Mouse (Mus musculus) adrenal gland (tissue): ENCODE measurements around the gene Gstm1.
"Not testable (repeated sequence)": the region's sequence is repeated elsewhere in the genome, so short reads cannot be mapped to it uniquely, and the experiment has no call there.

ENCODE experiments used
- intact Hi-C: fragments of 180-260 bp; cut with DNase I; formaldehyde crosslinking; loops from one replicate; pipeline ENCODE4 v1.15.1; 2025

Gene Gstm1

GRCm38 (mm10) chr3:108018190-108018820 lies 532 bp upstream of the Gstm1 start:
- intact Hi-C loops, result loop anchor here (1.0 kb wide), 1 partner anchor 65 kb away; no protein-coding TSS in a partner anchor

- intact Hi-C loops, result not testable (repeated sequence)
Measured at GRCm38 (mm10) chr3:108016468-108016867, 1.3 kb downstream of the Gstm1 start.

- intact Hi-C loops, result no loop called here
Measured at GRCm38 (mm10) chr3:108014974-108015346, 2.8 kb downstream of the Gstm1 start.

GRCm38 (mm10) chr3:108014098-108014973 lies 3.4 kb downstream of the Gstm1 start:
- intact Hi-C loops, result no loop called here

GRCm38 (mm10) chr3:108013331-108013871 lies 4.4 kb downstream of the Gstm1 start:
- intact Hi-C loops, result no loop called here

GRCm38 (mm10) chr3:108011558-108011957 lies 6.2 kb downstream of the Gstm1 start:
- intact Hi-C loops, result no loop called here

GRCm38 (mm10) chr3:108010286-108010685 lies 7.5 kb downstream of the Gstm1 start:
- intact Hi-C loops, result no loop called here

GRCm38 (mm10) chr3:108002021-108002420 lies 15.8 kb downstream of the Gstm1 start:
- intact Hi-C loops, result no loop called here

GRCm38 (mm10) chr3:107999491-107999890 lies 18.3 kb downstream of the Gstm1 start:
- intact Hi-C loops, result no loop called here

- intact Hi-C loops, result no loop called here
Measured at GRCm38 (mm10) chr3:107998591-107998990, 19.2 kb downstream of the Gstm1 start.

- intact Hi-C loops, result no loop called here
Measured at GRCm38 (mm10) chr3:107996576-107996975, 21.2 kb downstream of the Gstm1 start.

- intact Hi-C loops, result not testable (repeated sequence)
Measured at GRCm38 (mm10) chr3:107995974-107996373, 21.8 kb downstream of the Gstm1 start.

- intact Hi-C loops, result no loop called here
Measured at GRCm38 (mm10) chr3:107986041-107986562, 31.7 kb downstream of the Gstm1 start, which contains the start of gene Gstm2. Gene Gstm2, minus strand, starts transcription at chr3:107986453.

GRCm38 (mm10) chr3:107985141-107985540 lies 32.6 kb downstream of the Gstm1 start:
- intact Hi-C loops, result not testable (repeated sequence)

GRCm38 (mm10) chr3:107984471-107984870 lies 33.3 kb downstream of the Gstm1 start:
- intact Hi-C loops, result no loop called here

GRCm38 (mm10) chr3:107983771-107984170 lies 34.0 kb downstream of the Gstm1 start:
- intact Hi-C loops, result no loop called here

GRCm38 (mm10) chr3:107982726-107983125 lies 35.0 kb downstream of the Gstm1 start:
- intact Hi-C loops, result no loop called here

GRCm38 (mm10) chr3:107981261-107981660 lies 36.5 kb downstream of the Gstm1 start:
- intact Hi-C loops, result no loop called here

GRCm38 (mm10) chr3:107977691-107978090 lies 40.1 kb downstream of the Gstm1 start:
- intact Hi-C loops, result no loop called here

- intact Hi-C loops, result no loop called here
Measured at GRCm38 (mm10) chr3:107974237-107974636, 43.5 kb downstream of the Gstm1 start.

GRCm38 (mm10) chr3:107972070-107972469 lies 45.7 kb downstream of the Gstm1 start:
- intact Hi-C loops, result no loop called here

GRCm38 (mm10) chr3:107971101-107971500 lies 46.7 kb downstream of the Gstm1 start:
- intact Hi-C loops, result not testable (repeated sequence)
